Mouse (Mus musculus): ENCODE measurements around the gene Pgap2.
"Not testable (repeated sequence)": the region's sequence is repeated elsewhere in the genome, so short reads cannot be mapped to it uniquely, and the experiment has no call there.

Gene Pgap2

GRCm38 (mm10) chr7:102266021-102266400 is 56.0 kb downstream of the Pgap2 start:
- not testable (repeated sequence) for DNase-seq (ENCODE audit: extremely low spot score, low spot score)

DNA sequence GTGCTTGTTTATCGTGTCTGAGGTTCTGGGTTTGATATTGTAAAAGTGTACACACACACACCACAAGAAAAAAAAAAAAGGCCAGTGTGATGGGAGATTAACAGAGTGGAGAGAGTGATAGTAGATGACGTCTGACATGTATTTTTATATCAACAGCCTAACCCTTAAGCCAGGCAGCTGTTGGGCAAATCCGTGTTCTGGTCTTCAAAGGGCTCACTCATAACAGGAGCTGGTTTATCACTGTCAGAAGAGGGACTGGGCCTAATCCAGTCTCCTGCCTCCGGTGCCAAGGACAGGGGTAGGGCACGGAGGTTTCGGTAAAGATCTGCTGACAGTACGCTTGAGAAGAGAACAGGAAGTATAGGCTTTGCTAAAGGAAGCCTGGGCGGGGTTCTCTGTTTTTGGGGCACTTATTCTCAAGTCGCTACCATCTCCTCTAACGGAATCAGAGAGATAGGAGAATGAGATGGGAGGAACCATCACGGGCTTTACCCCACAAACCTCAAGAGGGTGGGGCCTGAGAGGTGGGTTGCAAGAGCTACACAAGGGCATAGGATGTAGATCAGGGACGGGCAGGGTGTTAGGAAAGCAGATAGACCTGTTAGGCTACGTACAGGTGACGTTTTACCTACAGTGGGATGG is 56.5 kb downstream of the Pgap2 start:
- no peak for DNase-seq (ENCODE audit: extremely low spot score, low spot score)

- DNase-seq (ENCODE audit: extremely low spot score, low spot score): peak; percentile 94
Measured at GRCm38 (mm10) chr7:102267113-102267579, 57.1 kb downstream of the Pgap2 start.

DNA sequence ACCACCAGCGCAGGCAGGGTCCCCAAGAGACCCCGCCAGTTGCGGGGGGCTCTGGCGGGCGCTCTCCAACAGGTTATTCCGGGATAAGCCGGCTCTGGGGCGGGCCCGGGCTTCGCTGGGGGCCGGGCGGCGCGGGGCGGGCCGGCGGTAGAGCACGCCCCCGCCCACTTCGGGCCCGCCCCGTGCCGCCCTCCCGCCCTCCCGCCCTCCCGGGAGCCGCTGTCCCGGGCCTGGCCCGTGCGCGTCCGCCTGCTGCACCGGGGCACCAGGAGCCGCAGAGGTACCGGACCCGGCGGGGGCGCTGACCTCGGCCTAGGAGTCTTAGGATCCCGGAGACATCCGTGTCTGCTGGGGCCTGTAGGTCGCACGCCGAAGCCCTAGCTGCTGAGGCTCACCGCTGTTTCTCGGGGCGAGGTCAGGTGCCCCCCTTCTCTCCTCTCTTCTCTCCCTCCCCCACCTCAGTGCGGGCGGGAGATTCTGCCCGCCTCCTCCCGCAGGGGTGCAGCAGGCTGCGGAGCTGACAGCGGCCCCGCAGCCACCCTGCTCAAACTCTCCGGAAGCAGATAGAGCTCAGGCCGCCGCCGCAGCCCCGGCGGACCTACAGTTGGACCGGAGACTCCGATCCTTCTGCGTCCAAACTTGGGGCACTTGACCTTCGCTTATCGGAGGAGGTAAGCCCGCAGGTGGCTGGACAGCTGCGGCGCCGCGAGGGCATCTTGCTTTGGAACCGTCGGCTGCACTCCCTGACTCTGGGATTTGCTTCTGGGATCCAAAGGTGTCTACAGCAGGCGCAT is 57.8 kb downstream of the Pgap2 start, which contains the start of gene Stim1:
Stim1 (plus strand) TSS at position 206 of the 794 bp plus-strand sequence.
- DNase-seq (ENCODE audit: extremely low spot score, low spot score): peak; percentile 68

DNA sequence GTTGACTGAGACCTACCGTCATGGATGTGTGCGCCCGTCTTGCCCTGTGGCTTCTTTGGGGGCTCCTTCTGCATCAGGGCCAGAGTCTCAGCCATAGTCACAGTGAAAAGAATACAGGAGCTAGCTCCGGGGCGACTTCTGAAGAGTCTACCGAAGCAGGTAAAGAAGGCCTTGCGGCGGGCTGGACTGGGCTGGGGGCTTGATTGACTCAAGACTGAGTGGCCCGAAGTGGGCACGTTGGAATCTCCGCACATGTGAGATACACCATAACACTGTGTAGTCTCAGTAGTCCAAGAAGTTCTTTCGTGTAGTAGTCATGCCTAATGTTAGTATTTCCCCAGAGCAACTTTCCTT is 58.4 kb downstream of the Pgap2 start:
- no peak for DNase-seq (ENCODE audit: extremely low spot score, low spot score)

- no peak for DNase-seq (ENCODE audit: extremely low spot score, low spot score)
Measured at GRCm38 (mm10) chr7:102272422-102272948, 62.5 kb downstream of the Pgap2 start.

DNA sequence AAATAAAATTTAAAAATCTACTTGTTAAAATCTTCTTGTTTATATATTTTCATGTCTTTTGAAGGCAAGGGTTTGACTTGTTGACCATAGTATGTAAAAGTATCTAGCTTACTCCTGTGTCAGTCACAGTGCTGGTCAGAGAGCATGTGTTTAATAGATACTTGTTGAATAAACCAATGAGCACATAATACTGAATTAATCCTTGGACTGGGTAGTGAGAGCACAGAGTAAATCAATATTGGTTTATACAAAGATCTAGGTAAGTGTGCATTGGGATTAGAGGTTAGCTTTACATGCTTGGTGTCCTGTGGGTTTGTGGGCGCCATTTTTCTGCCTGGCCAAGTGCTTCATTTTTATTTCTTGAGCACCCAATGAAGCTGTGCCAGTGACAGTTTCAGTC is 71.4 kb downstream of the Pgap2 start:
- DNase-seq (ENCODE audit: extremely low spot score, low spot score): no peak

GRCm38 (mm10) chr7:102282261-102282660 is 72.3 kb downstream of the Pgap2 start:
- no peak for DNase-seq (ENCODE audit: extremely low spot score, low spot score)

All from neural tube, embryonic 10.5 days (tissue).